Mouse (Mus musculus): Measurements from ENCODE around the gene Rfng.
A peak's percentile ranks its signal among the peaks of the same experiment; 100 is the strongest.
"Not testable (repeated sequence)": the region's sequence is repeated elsewhere in the genome, so short reads cannot be mapped to it uniquely, and the experiment has no call there.

Gene Rfng

DNA sequence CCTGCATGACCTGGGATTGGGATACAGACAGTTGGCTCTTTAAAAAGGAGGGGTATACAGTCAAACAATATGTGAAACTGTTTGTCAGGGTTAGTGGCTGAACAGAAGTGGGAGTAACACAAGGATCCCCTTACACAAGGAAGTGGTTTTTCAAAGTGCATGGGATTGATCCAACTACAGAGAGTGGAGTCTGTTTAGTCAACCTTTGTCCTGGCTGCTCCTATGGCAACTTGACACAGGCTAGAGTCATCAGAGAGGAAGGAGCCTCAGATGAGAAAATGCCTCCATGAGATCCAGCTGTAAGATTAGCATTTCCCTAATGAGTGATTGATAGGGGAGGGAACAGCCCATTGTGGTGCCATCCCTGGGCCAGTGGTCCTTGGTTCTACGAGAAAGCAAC lies 15.8 kb downstream of the Rfng start:
- DNase-seq = no peak

DNA sequence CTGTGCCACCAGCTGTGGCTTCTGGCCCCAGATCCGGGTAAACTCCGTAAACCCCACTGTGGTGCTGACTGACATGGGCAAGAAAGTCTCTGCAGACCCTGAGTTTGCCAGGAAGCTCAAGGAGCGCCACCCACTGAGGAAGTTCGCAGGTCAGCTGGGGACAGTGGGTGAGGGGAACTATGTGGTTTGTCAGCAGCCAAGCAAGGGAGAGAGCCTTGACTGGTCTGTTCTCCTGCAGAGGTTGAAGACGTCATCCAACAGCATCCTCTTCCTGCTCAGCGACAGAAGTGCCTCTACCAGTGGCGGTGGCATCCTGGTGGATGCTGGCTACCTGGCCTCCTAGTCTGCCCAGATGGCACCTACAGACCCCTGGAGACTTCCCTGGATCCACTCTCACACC lies 17.0 kb downstream of the Rfng start:
- not testable (repeated sequence) for DNase-seq

DNA sequence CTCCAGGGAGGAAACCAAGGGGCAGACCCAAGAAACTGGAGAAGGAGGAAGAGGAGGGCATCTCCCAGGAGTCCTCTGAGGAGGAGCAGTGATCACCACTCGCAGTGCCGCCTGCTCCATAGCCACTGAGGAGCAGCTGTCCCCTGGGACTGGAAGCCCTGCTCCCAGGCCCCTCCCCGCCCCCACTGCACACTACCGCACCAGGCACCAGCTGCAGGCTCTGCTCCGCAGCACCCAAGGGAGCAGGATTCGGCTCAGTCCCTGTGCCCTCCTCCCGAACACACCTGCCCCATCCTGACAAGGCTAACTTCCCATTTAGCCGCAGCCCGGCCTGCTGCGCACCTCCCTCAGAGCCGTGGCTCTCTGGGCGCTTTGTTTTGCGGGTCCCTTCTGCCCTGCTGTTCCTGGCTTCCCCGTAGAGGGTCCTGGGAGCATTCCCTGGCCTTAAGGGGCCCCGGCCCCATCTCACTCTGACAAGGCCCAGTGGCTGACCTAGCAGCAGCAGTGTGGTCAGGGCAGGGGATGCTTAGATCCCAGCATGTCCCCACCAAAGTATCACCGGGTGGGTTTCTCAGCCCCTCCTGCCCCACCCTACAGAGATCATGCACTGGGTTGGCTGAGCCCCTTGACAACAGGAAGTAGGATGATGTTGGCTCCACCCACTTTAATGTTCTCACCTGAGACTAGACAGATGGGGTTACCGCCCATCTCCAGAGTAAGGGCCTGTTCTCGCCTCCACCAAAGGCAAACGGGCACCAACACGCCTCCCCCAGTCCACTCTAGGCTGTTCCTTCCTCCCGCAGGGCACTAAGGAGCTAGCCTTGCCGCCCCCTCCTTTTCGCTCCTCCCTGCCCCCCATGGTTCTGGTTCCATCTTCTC lies 20.6 kb downstream of the Rfng start:
- DNase-seq = peak; percentile 18

DNA sequence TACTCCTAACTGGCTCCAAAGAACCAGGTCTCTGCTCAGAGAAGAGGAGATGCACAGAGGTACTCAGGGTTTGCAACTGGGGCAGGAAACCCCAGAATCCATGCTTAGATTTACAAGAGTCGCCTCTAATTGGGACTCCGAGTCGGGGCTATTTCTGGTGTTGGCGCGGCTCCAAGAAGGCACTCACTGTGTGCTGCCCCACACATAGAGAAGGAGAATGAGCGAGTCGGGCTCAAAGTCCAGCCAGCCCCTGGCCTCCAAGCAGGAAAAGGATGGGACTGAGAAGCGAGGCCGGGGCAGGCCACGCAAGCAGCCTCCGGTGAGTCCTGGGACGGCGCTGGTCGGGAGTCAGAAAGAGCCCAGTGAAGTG lies 21.4 kb downstream of the Rfng start, which contains the start of gene Hmga1b:
Hmga1b (plus strand) TSS at position 123 of the 370 bp plus-strand sequence.
- DNase-seq = not testable (repeated sequence)

DNA sequence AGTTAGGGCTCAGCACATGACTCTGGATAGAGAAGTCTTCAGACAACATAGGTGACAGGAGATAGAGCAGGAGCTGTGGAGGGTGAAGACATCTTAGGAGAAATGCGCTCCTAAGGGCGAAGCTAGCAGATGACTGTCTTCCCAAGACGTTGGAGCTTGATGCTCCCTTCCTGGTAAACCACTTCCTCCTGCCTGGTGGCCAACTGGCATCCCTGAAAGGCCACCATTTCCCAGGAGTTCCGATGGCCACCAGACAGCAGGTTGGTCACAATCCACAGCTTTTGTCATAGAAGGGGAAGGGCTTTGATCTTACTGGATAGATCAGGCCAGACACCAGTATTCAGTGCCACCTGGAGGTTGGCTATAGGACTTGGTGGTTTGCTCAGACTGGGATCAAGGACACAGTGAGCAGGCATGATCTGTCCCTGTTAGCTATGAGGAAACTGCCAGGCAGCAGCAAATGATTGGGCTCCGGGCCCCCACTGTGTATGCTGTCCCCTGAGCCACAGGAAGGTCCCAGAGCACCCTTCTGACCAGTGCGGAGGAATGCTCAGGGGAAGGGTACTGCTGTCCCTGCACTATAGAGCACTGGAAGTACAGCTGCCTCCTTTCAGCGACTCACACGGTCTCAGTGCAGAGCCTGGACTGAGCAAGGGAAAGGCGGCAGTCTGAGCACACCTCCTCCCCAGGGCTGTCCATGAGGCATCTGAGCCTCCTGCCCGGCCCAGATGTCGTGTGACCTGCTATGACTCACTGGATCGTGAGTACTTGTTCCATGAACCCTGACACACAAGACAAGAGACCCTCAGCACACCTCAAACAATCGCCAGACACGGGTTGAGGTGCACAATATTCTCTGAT lies 22.0 kb downstream of the Rfng start:
- DNase-seq = no peak

DNA sequence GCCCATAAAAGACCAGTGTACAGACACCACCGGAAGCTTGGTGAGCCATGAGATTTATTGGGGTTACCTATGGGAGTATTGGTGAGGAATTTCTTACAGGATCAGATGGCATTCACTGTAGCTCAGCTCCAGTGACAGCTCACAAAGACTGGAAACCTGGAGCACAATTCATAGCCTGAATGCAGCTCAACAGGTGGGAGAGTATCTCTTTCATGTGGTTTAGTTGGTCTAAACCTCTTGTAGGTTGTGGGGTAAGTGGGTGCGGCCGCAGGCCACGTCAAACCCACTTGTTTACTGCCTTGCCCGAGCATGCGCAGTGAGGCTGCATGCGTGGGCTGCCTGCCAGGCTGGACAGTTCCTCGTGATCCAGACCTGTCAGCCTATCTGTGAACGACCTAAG lies 23.8 kb downstream of the Rfng start:
- no peak for DNase-seq

DNA sequence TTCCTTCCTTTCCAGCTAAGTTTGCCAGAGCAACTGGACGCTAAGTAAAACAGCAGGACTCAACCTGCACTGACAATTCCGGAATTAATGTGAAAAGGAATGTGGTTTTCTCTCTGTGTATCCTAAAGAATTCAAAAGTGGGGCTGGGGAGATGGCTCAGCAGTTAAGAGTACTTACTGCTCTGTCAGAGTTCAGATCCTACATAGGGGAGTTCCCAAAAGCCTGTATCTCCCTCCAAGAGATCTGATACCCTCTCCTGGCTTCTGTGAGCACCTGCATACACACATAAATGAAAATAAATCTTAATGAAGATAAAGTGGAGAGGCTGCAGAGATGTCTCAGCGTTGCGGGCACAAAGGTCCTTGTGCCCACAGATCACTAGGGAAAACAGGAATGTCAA lies 32.4 kb downstream of the Rfng start:
- no peak for DNase-seq

DNA sequence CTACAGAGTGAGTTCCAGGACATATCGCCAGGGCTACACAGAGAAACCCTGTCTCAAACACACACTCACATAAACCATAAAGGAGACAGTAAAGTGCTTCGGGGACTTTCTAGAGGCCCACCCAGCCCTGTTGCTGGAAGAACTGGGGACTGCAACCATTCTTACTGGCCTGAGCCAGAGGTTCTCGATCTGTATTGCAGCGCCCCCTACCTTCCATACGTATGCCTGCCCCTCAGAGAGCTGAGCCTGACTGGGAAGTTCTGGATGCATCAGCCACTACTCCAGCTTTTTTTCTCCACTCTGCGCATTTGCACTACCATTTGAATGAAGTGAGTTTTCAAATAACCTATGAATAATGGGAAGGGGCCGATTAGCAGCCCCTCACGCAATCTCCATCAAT lies 34.6 kb downstream of the Rfng start:
- no peak for DNase-seq

DNA sequence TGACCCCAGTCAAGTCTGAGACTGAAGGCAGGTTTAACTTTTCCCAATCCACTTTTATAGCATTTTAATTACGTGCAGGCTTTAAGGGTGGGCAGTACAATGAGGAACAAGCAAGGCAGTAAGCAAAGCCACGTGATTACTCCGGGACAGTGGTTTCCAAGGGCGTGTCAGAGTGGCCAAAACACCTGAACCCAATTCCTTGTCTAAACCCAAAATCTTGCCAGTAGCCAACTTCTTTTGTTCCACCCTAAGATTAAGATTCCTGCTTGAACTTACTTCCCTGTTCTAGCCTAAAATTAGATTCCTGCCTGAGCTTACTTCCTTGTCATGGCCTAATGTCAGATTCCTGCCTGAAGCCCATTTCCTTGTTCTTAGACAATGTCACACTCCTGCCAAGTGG lies 36.0 kb downstream of the Rfng start:
- no peak for DNase-seq

DNA sequence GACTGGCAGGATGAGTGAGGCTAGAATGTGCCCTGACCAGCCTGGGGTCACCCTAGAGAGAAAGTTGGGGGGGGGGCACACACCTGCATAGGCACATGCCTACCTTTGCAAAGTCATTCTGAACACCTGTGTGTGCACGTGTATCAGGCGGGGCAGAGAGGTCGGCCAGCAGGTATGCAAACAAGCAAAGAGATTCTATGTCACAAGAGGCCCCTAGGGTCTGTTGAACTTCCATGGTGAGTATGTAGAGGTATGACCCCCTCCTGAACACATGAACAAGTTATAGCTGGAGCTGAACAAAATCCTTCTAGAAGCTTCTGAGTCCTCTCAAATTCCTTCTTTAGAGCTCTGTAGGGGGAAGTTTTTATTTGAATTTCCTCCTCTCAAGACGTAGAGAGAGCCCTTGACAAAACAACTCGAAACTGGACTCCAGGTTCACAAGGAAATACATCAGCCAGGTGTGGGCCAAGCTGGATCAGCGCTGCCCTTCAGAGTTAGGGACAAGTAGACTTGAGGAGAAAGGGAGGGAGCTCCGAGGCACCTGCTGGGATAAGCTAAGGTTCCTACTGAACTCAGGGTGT lies 39.8 kb downstream of the Rfng start:
- DNase-seq = no peak

DNA sequence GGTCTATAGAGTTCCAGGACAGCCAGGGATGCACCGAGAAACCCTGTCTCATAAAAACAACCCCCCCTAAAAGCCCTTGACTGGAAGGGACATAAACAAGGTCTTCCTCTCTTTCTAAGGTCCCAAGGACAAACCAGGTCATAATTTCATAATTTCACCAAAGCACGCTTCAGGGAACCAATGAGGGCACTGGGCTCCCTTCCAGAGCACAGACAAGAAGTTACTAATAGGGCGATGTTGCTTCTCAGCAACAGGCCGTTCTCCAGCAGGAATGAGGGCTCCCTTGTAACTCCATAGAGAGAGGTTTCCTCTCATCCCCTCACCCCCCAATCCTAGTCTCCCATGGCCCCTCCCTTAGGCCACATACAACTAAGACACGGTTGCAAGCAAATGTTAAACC lies 43.0 kb downstream of the Rfng start:
- no peak for DNase-seq

DNA sequence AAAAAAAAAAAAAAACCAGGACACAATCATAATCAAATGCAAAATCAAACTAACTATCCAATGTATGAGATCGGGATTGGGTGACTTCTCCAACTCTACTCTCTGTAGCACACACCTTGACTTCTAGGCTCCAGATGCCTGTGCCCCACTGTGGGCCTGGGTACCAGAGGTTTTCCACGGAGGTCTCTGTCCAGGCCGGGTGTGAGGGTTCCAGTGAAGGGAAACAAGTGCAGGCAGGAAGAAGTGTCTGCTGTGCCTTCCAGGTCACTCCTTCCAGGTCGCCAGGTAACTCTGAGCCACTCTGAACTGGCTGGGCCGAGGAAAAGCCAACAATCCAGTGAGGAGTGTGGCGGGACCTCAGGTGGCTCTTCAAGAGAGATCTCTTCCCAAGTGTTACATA lies 47.6 kb downstream of the Rfng start:
- DNase-seq = no peak

DNA sequence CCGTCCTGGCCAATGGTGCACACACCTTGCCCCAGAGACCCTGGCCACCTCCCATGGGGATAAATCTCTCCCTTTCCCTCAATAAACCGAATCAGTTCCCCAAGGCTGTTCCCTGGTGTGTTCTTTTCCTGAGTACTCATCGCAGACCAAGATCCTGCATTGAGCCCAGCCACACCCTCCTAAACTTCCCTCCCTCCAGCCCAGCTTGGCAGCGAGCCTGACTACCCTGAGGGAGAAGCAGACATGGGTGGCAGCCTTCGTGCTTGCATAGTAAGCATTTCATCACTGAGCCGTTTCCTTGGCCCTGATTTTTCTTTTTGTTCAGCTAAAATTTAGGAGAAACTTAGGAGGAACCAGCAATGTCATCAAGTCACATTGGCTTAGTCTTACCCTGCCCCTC lies 50.5 kb downstream of the Rfng start:
- no peak for DNase-seq

DNA sequence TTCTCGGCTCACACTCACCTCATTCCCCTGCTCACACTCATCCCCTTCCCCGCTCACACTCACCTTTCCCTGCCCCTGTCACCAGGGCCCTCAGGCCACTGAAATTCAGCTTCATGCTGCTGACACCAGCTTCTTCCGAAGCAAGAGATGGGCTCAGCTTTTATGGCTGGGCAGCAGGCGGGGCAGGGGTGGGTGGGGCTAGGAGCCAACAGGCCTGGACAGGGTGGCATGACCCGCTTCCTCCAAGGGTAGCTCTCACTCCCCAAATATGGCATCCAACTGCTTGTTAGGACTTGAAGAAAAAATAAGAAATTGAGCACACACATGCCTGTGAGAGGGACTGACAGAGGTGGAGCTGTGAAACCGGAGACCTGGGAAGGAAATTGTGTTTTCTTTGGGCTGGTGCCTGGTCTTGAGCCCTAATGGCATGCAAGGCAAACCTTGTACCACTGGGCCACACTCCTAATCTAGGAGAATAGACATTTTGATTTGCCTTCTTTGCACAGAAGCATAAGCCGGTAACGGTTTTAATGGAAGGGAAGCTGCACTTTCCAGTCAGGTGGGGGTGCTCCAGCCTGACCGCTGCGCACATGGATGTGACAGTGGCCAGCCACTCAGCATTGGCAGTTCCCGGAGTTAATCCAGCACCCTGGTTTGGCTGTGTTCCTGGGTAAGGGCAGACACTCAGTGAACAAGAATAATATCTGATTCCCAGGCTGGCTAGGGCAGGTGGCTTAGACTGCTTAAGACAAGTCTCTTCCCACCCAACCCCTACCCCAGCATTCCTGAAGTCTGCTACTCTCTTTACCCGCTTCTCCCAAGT lies 51.9 kb downstream of the Rfng start, which contains the start of gene Cbr2:
Cbr2 (minus strand) TSS at position 257 of the 823 bp plus-strand sequence.
- no peak for DNase-seq

DNA sequence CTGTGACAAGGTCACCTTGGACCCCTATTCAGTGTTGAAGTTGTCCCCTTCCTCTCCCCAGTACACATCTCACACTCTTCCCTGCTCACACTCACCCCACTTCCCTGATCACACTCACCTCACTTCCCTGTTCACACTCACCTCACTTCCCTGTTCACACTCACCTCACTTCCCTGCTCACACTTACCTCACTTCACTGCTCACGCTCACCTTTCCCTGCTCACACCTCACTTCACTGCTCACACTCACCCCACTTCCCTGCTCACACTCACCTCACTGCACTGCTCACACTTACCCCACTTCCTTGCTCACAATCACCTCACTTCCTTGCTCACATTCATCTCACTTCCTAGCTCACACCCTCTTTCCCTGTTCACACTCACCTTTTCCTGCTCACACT lies 52.6 kb downstream of the Rfng start:
- no peak for DNase-seq
